Mouse (Mus musculus) spleen, adult 12 weeks (tissue): ENCODE measurements around the gene Epb41l5.

Source experiments
- DNase-seq: peaks from one replicate; pipeline ENCODE4 v3.0.0; 2022; ENCODE audit warnings: low spot score

Gene Epb41l5

GRCm38 (mm10) chr1:119596954-119597480 is 51.8 kb downstream of the Epb41l5 start:
- DNase-seq: no peak

GRCm38 (mm10) chr1:119590041-119590440 is 58.8 kb downstream of the Epb41l5 start:
- no peak for DNase-seq

GRCm38 (mm10) chr1:119584974-119585373 is 63.8 kb downstream of the Epb41l5 start:
- no peak for DNase-seq

DNA sequence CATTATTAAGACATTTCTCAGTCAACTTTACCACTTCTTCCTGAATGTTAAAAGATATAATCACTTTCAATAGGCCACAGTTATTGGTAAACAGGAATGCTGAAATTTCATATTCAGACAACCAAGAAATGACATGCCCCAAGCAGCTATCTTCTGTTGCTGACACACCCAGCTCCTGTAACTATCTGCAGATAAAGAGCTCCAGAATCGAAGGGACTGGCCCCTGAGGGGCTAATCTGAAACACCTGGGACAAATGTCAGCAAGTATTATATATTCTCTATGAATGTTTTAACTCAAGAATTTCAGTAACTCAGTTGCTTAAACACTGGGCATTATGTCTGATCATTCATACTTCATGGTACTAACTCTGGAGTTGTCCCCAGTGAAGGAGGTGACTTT is 78.7 kb downstream of the Epb41l5 start:
- no peak for DNase-seq

- no peak for DNase-seq
Measured at GRCm38 (mm10) chr1:119565531-119565930, 83.3 kb downstream of the Epb41l5 start.

- no peak for DNase-seq
Measured at GRCm38 (mm10) chr1:119557641-119558395, 91.0 kb downstream of the Epb41l5 start.

DNA sequence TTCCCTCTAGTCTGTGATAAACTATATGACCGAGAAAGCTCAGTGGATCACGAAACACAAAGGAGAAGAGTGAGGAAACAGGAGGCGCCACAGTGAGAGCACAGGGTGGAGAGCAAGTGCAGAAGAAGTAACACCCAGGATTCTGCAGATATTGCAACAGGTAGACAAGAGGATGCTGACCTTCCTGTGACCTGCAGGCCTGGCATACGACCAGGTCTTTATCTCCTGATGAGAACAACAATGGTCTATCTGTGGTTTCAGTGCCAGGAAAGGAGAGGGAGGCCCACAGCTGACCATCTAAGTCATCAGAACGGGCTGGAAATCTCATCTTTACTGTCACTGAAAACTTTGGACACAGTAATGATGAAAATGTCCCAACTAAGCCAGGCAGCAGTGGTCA is 93.1 kb downstream of the Epb41l5 start:
- no peak for DNase-seq

- DNase-seq: no peak
Measured at GRCm38 (mm10) chr1:119551651-119552050, 97.1 kb downstream of the Epb41l5 start.

DNA sequence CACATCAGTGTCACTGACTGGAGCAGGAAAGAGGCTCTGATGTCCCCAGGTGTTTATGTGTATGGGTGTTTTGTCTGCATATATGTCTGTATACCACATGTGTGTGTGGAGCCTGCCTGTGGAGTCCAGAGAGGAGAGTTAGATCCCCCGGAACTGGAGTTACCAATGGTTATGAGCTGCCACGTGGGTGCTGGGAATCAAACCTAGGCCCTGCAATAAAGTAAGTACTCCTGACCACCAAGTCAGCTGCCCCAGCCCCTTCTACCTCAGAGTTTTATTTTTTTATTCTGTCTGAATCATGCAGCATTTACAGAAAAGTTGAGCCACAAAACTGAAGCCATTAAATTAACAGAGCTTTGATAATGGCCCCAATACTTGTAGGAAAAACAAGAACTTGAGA is 98.7 kb downstream of the Epb41l5 start:
- DNase-seq: no peak

GRCm38 (mm10) chr1:119549327-119549689 is 99.5 kb downstream of the Epb41l5 start:
- DNase-seq: no peak

DNA sequence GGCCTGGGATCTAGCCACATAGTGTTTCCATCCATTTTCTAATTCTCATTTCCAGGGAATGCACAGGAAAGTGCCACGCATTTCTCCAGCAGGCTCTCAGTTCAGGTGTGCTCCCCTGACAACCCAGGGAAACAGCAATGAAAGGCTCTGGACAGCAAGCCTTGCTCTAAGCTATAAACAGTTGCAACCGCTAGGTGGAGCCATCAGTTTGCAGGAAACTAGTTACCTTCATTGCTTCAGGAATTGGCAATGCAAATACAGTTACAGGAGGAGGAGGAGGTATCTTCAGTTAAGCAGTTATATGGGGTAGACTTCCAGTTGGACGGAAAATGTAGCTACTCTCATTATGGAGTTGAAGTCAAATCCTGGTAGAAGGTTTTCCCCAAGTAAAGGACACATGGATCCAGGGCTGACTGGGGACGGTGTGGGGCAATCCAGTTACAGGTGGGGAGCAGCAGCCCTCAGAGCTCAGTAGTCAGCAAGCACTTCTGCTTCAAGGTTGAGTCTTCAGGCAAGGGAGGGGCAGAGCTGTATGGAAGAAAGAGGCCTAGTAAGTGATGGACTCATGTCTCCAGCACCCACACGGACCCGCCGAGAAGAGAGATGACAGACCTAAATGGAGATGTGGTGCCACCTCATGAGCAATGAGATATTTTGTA is 100.0 kb downstream of the Epb41l5 start:
- no peak for DNase-seq

DNA sequence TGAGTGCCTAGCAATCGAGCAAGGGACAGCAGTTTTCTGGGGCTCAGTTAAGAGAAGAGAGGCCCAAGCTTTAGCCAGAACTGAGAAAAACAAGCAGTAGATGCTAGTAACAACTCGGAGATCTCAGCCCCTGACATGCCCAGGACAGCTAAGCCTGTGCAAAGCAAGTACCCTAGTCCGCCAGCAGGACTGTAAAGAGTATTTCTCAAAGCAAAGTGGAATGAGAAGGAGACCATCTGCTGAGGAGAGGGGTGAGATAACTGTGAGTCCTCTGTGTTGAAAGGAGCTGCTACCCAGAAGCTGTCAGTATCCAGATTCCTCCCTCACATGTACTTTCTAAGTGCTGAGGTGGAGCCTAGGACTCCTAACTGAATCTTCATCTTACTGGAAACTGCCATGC is 102.3 kb downstream of the Epb41l5 start:
- no peak for DNase-seq

GRCm38 (mm10) chr1:119545671-119546070 is 103.1 kb downstream of the Epb41l5 start:
- DNase-seq: no peak

DNA sequence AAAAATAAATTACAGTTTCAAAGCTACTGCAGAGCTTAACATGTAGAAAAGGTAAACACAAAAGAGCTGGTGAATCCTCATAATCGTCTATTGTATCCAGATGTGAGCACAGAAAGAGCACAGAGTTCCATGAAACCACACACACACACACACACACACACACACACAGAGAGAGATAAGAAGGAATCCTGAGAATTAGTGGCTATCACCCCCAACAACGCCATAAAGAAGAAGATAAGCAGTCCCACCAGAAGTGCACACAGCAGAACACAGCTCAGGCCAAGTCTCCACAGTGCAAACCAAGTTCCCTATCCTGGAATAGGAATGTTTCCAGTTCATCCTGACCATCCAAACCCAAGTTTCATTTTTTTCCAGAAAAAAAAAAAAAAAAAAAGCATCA is 103.6 kb downstream of the Epb41l5 start:
- DNase-seq: no peak

GRCm38 (mm10) chr1:119544611-119545155 is 104.1 kb downstream of the Epb41l5 start:
- no peak for DNase-seq

GRCm38 (mm10) chr1:119543316-119543715 is 105.5 kb downstream of the Epb41l5 start:
- no peak for DNase-seq

DNA sequence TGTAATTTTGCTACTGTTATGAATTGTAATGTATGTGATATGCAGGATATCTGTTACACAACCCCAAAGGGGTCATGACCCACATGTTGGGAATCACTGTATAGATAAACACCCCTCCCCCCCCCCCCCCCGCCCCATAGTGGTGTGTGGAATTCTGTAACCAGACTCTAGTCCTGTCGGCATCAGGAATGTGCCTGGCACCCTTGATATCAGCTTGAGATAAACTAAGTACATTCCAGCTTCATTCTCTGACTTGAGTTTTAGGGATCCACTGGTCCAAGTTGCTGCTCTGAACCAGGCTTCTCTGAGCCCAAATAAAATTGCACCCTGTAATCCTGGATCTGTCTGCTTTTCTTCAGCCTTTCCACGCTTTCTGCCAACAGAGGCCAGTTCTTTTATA is 107.2 kb downstream of the Epb41l5 start:
- no peak for DNase-seq

DNA sequence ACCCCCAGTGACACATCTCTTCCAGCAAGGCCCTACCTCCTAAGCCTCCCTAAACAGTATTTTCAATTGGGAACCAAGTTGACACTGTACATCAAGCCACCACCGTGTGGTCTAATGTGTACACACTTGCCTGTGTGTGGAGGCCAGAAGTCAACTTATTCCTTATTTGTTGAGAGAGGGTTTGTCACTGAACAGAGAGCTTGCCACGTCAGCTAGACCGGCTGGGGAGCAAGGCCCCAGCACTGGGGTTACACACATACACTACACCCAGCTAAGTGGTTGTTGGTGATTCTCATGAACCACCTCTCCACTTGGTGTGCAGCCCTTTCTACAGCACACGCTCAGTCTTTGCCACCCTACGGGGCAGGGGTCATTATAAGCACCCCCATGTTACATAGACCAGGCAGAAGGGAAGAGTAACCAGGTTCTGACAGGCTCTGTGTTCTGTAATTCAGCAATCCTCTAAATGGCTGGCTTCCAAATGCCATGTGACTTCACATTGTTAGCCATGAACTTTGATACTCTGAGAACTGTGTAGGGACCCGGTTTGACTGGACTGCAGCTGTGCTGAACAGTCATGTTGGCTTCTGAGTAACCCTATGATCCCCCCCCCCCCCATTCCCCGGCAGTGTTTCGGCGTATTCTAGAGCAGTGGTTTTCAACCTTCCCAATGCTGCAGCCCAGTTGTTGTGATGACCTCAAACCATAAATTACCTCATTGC is 107.8 kb downstream of the Epb41l5 start:
- no peak for DNase-seq

DNA sequence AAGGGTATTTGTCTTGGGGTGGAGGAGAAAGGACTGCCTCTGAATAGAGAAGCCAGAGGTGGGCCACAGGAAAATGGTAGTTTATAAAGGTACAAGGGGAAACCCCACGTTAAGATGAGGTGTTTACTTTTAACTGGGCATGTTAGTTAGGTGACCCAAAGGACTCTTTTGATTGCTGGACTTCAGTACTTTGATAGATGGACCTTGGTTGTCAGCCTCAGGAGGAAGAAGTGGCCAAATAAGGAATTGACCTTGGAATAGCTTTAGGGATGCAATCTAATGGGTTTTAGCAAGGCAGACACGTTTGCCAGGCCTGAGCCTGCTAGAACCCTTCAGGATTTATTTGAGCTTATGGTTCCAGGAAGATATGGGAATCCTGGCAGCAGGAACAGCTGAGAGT is 109.5 kb downstream of the Epb41l5 start:
- DNase-seq: no peak

DNA sequence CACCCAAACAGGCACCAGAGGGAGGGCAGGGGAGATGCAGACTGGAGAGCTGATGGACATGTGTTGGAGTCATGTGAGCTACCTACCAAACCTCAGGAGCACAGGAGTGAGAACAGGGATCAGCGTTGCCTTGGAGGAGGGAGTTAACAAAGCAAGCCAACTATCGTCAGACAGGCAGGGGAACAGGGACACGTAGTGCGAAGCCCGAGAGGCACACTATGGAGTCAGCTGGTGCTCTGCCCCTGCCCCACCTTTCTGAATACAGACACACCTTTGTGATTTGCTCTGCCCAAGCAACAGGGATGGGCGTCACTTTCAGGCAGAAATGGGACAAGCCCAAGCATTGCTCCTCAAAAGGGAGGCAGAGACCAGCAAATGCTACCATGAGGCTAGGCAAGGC is 111.1 kb downstream of the Epb41l5 start:
- no peak for DNase-seq

DNA sequence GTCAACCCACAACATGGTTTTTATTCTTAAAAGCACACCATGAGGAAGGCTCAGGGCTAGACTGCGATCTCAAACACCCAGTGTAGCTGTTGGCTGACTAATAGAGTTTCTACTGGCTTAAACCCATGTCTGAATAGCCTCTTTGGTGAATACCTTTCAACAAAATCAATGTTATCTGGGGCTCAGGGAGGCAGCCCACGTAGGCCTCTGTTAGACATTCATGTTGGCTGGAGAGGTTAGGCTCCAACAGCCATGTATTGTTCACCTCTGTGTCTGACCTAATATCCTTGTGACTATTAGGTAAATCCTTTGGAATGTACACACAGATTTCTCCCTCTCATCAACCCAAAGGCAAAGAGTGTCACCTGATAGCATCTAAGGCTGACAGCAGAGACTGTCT is 112.7 kb downstream of the Epb41l5 start:
- no peak for DNase-seq

- no peak for DNase-seq
Measured at GRCm38 (mm10) chr1:119534341-119534740, 114.5 kb downstream of the Epb41l5 start.
